In the genomic region with DNA sequence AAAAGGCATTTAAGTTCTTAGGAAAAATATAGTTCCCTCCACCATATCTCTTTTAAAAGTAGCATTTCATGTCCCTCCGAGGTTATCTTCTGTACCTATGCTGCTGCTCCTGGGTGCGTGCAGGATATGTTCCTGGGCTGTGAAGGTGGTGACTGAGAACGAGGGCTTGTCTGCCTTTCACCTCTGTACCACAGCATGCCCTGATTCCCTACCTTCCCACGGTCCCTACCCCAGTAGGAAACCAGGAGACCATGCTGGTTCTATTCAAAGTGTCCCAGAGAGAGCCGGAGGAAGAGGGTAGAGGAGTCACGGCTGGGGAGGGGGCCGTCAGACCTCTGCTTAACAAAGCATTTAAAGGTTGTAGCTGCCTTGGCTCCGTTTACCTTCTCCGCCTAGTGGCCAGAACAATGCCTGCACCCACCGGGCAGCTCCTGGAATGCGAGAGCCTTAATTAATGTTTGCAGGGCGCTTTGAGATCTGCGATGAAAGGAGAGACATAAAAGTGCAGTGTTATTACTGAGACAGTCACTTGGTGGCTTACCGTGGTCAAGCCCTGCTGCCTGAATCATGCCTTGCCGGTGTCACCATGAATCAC, we compare ENCODE assay signal across 9 mouse cellular contexts. TPM values are rescaled to one million over a fixed set of nuclear protein-coding genes. Genes with fewer than 3 reads are reported as not detected.
DNase-seq lines count a peak whose midpoint lies in the region; ATAC-seq and TF ChIP-seq lines count a peak whose summit lies in the region.
"Had no signal": no experiment of that assay in that cellular context is flagged by ENCODE, and none has a peak within 500 bp of the region (broad histone marks: within the 10 kb centered on the region; RNA-seq: fewer than 3 reads in every experiment).

No protein-coding gene starts in this region.

- 5% methylated on average over 15 of the region's 15 CpGs for WGBS in spleen, adult 2 months
- WGBS in heart, embryonic 11.5 days (ENCODE audit: insufficient replicate concordance): 3% methylated on average over 15 of the region's 15 CpGs
- WGBS in kidney, embryonic 16.5 days: under 1% methylated on average over 15 of the region's 15 CpGs

- peak; percentile 63; the same call in 1 of the 2 replicates for TF ChIP-seq CTCF in spleen, adult 2 months (IDR thresholded peaks at IDR 0.05; ENCODE audit: extremely low read depth, insufficient read depth, insufficient read length, insufficient replicate concordance)

- no peak overlapping the region for H3K9ac ChIP-seq in heart, embryonic 11.5 days (ENCODE audit: low read depth, low read length)
- H3K9ac ChIP-seq in kidney, embryonic 16.5 days (replicated peaks; ENCODE audit: low read length): no peak overlapping the region

- H3K27me3 ChIP-seq in spleen, adult 2 months (ENCODE audit: control insufficient read depth, insufficient read depth, low read length): peaks cover 3% of the 10 kb centered on the region; the same call in 1 of the 2 replicates
- H3K27me3 ChIP-seq in heart, embryonic 11.5 days (ENCODE audit: control insufficient read depth, insufficient read depth, low read length): peaks cover 40% of the 10 kb centered on the region
- H3K27me3 ChIP-seq in kidney, embryonic 16.5 days (ENCODE audit: insufficient read depth, low read length): peaks cover 35% of the 10 kb centered on the region

- no peaks in the 10 kb centered on the region for H3K36me3 ChIP-seq in spleen, adult 2 months (ENCODE audit: control insufficient read depth, insufficient read depth, low read length)
- no peaks in the 10 kb centered on the region for H3K36me3 ChIP-seq in heart, embryonic 11.5 days (ENCODE audit: control insufficient read depth, insufficient read depth, low read length)
- no peaks in the 10 kb centered on the region for H3K36me3 ChIP-seq in kidney, embryonic 16.5 days (ENCODE audit: insufficient read depth, low read length)

- H3K4me1 ChIP-seq in spleen, adult 2 months (ENCODE audit: control insufficient read depth, insufficient read depth, insufficient read length): no peaks in the 10 kb centered on the region; the same call in 1 of the 2 replicates
- H3K4me1 ChIP-seq in heart, embryonic 11.5 days (ENCODE audit: control insufficient read depth, insufficient read depth, low read length): peaks cover 7% of the 10 kb centered on the region; the same call in 1 of the 2 replicates
- H3K4me1 ChIP-seq in kidney, embryonic 16.5 days (ENCODE audit: insufficient read depth, low read length): peaks cover 30% of the 10 kb centered on the region

- no peak for ATAC-seq in heart, embryonic 11.5 days (replicated peaks; ENCODE audit: insufficient number of reproducible peaks, low FRiP score, low TSS enrichment)
- ATAC-seq in kidney, embryonic 16.5 days (ENCODE audit: low FRiP score, low TSS enrichment): peak; percentile 44

- intact Hi-C loops in gastrocnemius, postnatal 36 days (cut with DNase I): no loop called here

- H3K27ac ChIP-seq in spleen, adult 2 months (ENCODE audit: insufficient read depth, low read length): no peak overlapping the region
- H3K27ac ChIP-seq in heart, embryonic 11.5 days (ENCODE audit: low read depth, low read length): no peak overlapping the region
- H3K27ac ChIP-seq in kidney, embryonic 16.5 days (ENCODE audit: low read length): no peak overlapping the region

- H3K4me3 ChIP-seq in spleen, adult 2 months (ENCODE audit: extremely low read depth, insufficient read depth, insufficient read length): no peak overlapping the region
- H3K4me3 ChIP-seq in heart, embryonic 11.5 days (ENCODE audit: low read depth, low read length): 0 out of 2 replicates have a peak overlapping the region, but pooled peaks have one; percentile 8
- peak overlapping the region; percentile 17 for H3K4me3 ChIP-seq in kidney, embryonic 16.5 days (ENCODE audit: low read length)

- H3K9me3 ChIP-seq in heart, embryonic 11.5 days (replicated peaks; ENCODE audit: control insufficient read depth, low read length): no peaks in the 10 kb centered on the region
- no peaks in the 10 kb centered on the region for H3K9me3 ChIP-seq in kidney, embryonic 16.5 days (ENCODE audit: low read length)

- TF ChIP-seq POLR2A in spleen, adult 2 months (IDR thresholded peaks at IDR 0.05; ENCODE audit: low read depth, low read length): no peak

- H3K4me2 ChIP-seq in heart, embryonic 11.5 days: peak overlapping the region; percentile 43
- H3K4me2 ChIP-seq in kidney, embryonic 16.5 days (replicated peaks; ENCODE audit: low read depth, low read length): peak overlapping the region; percentile 46

- peak in 1 of 2 experiments; percentile 19 for DNase-seq in spleen, adult 2 months (ENCODE audit: low read depth in 1 of 2, low spot score in 2 of 2)
- no peak for DNase-seq in spleen, postnatal 36 days (ENCODE audit: low spot score in 2 of 2)
- DNase-seq in cerebellum, adult 8-10 months: peak; percentile 7
- peak; percentile 73 for DNase-seq in mesoderm, embryonic 11.5 days (ENCODE audit: low read depth, low spot score)
- peak; percentile 42 to 43 for DNase-seq in thymus, postnatal 36 days
- DNase-seq in gastrocnemius, postnatal 36 days: no peak

RNA-seq across cellular contexts. Expression of a gene that starts 0.8 kb away (rescaled TPM):
- polyA plus RNA-seq in spleen, adult 2 months (2012; rRNA removed): 0.02 TPM in 1 of 2 replicates, not detected in the other
- polyA plus RNA-seq in heart, embryonic 11.5 days (2014; fragmentation: Nextera tagmentation; extraction: Ambion mirVana): 0.48 and 0.84 TPM in 2 replicates
- 1.6 and 1.7 TPM in 2 replicates for polyA plus RNA-seq in kidney, embryonic 16.5 days (2015; fragmentation: Nextera tagmentation; extraction: Ambion mirVana)
- under 1 TPM; 0.10 to 0.17 TPM for total RNA-seq in gastrocnemius, postnatal 36 days (2021)
- total RNA-seq: left cerebral cortex, adult 18-20 months had no signal

RNA-seq across cellular contexts. Expression of a gene that starts 16.5 kb away (rescaled TPM):
- not detected in 2 replicates for polyA plus RNA-seq in spleen, adult 2 months (2012; rRNA removed)
- not detected in 2 replicates for polyA plus RNA-seq in heart, embryonic 11.5 days (2014; fragmentation: Nextera tagmentation; extraction: Ambion mirVana)
- polyA plus RNA-seq in kidney, embryonic 16.5 days (2015; fragmentation: Nextera tagmentation; extraction: Ambion mirVana): not detected in 2 replicates
- total RNA-seq in gastrocnemius, postnatal 36 days (2021): not detected
- total RNA-seq: left cerebral cortex, adult 18-20 months had no signal

RNA-seq across cellular contexts. Expression of a gene that starts 26.7 kb away (rescaled TPM):
- polyA plus RNA-seq in spleen, adult 2 months (2012; rRNA removed): 26.7 and 36.5 TPM in 2 replicates
- polyA plus RNA-seq in heart, embryonic 11.5 days (2014; fragmentation: Nextera tagmentation; extraction: Ambion mirVana): 3.2 and 5.5 TPM in 2 replicates
- polyA plus RNA-seq in kidney, embryonic 16.5 days (2015; fragmentation: Nextera tagmentation; extraction: Ambion mirVana): 0.41 and 0.58 TPM in 2 replicates
- total RNA-seq in gastrocnemius, postnatal 36 days (2021): not detected

Comparison
In these comparisons a context has a peak if more than half of its experiments do, and no peak if none do; other contexts are left out.
1. DNase-seq: peak in cerebellum, adult 8-10 months (single experiment), mesoderm, embryonic 11.5 days (single experiment) and thymus, postnatal 36 days (2 of 2); none in spleen, postnatal 36 days (0 of 2) and gastrocnemius, postnatal 36 days (0 of 2).